Mouse (Mus musculus): ENCODE measurements around the gene Ube2ql1. TPM values are rescaled to one million over a fixed set of nuclear protein-coding genes. Genes with fewer than 3 reads are reported as not detected.
A peak's percentile ranks its signal among the peaks of the same experiment; 100 is the strongest.

The Ube2ql1 gene
- polyA plus RNA-seq (2015; fragmentation: Nextera tagmentation; extraction: Ambion mirVana): 30.5 and 32.0 TPM in 2 replicates

DNA sequence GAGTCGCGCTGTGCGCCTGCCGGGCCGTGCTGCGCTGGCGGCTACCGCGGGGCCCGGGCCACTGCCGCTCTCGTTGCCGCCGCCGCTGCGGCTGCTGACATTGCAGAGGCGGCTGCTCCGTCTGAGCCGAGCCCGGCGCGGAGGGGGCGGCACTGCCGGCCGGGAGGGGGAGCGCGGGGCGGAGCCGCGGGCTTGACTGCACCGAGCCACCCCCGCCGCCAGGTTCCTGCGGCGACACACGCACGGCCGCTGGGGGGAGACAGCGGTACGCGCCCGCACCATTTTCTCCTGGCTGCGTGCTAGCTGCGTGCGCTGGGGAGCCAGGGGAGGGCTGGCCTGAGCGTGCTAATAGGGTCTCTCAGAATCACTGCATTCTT, at the start of gene Ube2ql1:
Ube2ql1 (minus strand) TSS at position 131 of the 377 bp plus-strand sequence.
- no peaks in the 10 kb centered on the region for H3K36me3 ChIP-seq
- peak; percentile 95 for ATAC-seq (ENCODE audit: low FRiP score, low read depth)
- peak within 1 kb of the TSS; percentile 98 for H3K27ac ChIP-seq (replicated peaks)
- H3K4me2 ChIP-seq: peak within 1 kb of the TSS; percentile 84
- H3K9ac ChIP-seq: peak within 1 kb of the TSS; percentile 96
- peaks cover 36% of the 10 kb centered on the region for H3K4me1 ChIP-seq (replicated peaks)
- under 1% methylated on average over 40 of the region's 46 CpGs for WGBS
- no peaks in the 10 kb centered on the region for H3K9me3 ChIP-seq
- no peaks in the 10 kb centered on the region for H3K27me3 ChIP-seq
- peak within 1 kb of the TSS; percentile 94 for H3K4me3 ChIP-seq

DNA sequence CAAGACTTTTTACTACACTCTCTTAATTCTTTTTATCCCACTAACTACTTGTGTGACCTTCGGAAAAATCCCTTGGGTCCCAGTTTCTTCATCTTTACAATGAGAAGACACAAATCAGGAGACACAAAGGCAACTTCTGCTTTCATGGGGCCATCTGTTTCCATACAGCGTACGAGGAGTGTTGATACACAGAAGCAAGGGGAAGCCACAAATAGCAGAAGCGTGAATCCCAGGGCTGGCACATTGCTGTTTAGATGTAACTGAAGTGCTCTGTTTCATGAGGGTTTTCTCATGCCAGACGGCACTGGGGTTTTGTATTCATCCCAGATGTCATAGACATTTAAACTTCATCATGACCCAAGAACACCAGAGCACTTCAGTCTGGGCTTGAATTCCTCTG, 49.0 kb upstream of the Ube2ql1 start:
- H3K9me3 ChIP-seq: no peaks in the 10 kb centered on the region
- H3K9ac ChIP-seq: no peak overlapping the region
- peaks cover 10% of the 10 kb centered on the region; the same call in 1 of the 2 replicates for H3K4me1 ChIP-seq (replicated peaks)
- H3K27ac ChIP-seq (replicated peaks): no peak overlapping the region
- no peak overlapping the region for H3K4me3 ChIP-seq
- no peak overlapping the region for H3K4me2 ChIP-seq
- H3K27me3 ChIP-seq: no peaks in the 10 kb centered on the region
- H3K36me3 ChIP-seq: no peaks in the 10 kb centered on the region
- 90% methylated on average over 5 of the region's 5 CpGs for WGBS
- ATAC-seq (ENCODE audit: low FRiP score, low read depth): no peak

DNA sequence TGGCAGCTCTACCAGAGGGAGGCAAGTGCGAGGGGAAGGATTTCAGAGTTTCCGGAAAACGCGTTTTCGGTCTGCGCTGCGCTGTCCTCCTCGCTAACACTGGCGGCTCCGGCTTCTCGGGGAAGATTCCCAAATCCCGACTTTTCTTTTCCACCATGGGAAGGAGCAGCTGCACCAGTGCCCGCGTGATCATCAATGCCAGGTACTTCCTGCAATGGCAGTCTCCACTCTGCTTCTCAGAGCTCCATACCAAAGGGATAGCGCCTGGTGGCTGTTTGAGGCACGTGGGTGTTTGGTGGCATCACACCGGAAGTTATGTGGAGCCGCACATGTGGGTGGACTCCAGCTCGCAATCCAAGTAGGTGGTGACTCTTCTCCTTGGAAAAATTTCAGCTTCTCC, 38.5 kb upstream of the Ube2ql1 start:
- WGBS: 92% methylated on average over 19 of the region's 19 CpGs
- ATAC-seq (ENCODE audit: low FRiP score, low read depth): no peak
- H3K4me1 ChIP-seq (replicated peaks): no peaks in the 10 kb centered on the region
- no peak overlapping the region for H3K4me3 ChIP-seq
- H3K27ac ChIP-seq (replicated peaks): no peak overlapping the region
- no peak overlapping the region for H3K4me2 ChIP-seq
- H3K36me3 ChIP-seq: no peaks in the 10 kb centered on the region
- H3K27me3 ChIP-seq: no peaks in the 10 kb centered on the region
- H3K9ac ChIP-seq: no peak overlapping the region
- no peaks in the 10 kb centered on the region for H3K9me3 ChIP-seq

DNA sequence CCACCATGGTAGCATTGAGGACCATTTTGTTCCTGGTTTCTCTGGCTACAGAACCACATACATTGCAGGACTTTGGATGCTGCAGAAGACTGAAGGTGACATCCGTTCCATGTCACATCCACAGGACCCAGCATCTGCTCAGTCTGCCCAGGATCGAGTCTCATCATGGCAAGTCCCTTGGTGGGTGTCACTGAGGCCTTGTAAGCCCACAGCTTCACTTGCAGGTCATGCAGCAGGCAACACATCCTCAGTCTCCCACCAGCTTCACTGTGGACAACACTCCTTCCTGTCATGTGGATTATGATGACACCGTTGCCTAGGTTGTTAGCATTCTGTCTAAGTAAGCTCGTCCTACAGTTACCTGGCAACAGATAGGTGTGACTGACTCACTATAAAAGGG, 32.7 kb upstream of the Ube2ql1 start:
- 83% methylated on average over 4 of the region's 4 CpGs for WGBS
- peaks cover 9% of the 10 kb centered on the region; the same call in 1 of the 2 replicates for H3K4me1 ChIP-seq (replicated peaks)
- H3K27ac ChIP-seq (replicated peaks): no peak overlapping the region
- H3K4me2 ChIP-seq: no peak overlapping the region
- H3K27me3 ChIP-seq: no peaks in the 10 kb centered on the region
- H3K36me3 ChIP-seq: no peaks in the 10 kb centered on the region
- no peak overlapping the region for H3K4me3 ChIP-seq
- no peak overlapping the region for H3K9ac ChIP-seq
- no peaks in the 10 kb centered on the region for H3K9me3 ChIP-seq
- no peak for ATAC-seq (ENCODE audit: low FRiP score, low read depth)

DNA sequence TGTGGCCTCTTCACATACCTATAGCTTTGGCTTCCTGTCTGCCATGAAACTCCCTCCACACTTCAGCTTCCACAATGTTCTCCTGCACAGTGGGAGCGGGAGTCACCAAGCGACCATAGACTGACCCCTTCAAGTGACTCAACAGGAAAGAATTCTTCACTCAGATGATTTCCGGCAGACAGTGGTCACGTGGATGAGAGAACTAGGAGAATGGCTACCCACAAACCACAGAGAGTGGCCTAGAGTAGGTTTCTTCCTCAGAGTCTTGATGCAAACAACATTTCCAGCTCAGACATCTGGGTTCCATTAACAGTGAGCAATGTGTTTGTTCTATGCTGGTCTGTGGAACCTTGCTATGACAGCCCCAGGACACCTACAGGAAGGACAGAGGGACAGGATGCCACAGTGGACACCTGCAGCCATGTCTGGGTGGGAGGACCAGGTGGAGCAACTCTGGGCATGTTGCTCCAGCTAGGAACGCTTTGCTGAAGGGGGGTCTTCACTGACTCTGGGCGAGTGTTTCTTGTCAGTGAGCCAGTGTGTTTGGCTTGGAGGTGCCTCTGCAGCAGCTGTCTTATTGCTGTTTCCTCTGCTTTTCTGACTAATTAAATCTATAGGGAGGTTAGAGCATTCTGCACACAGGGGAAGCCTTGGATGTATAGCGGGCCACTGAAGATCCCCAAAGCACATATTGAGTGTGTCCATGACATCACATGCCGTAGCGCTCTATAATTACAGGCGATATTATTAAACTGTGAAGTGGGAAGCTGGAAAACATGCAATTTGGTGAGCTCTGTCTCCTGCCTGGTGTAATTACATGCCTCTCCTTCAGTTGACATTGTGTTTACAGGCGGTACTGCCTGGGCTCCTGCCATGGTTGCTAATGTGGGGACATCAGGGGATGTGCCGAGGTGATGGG, 31.1 kb upstream of the Ube2ql1 start:
- Histone ChIP-seq H3K4me2 (no peak overlapping the region), H3K36me3 (no peaks in the 10 kb centered on the region), H3K9me3 (no peaks in the 10 kb centered on the region), H3K4me1 (replicated peaks) (peaks cover 9% of the 10 kb centered on the region; the same call in 1 of the 2 replicates), H3K4me3 (no peak overlapping the region), H3K27me3 (no peaks in the 10 kb centered on the region), H3K27ac (replicated peaks) (peak overlapping the region; percentile 62), H3K9ac (no peak overlapping the region)
- 72% methylated on average over 12 of the region's 12 CpGs for WGBS
- ATAC-seq (ENCODE audit: low FRiP score, low read depth): peak; percentile 65; the same call in 1 of the 2 replicates

DNA sequence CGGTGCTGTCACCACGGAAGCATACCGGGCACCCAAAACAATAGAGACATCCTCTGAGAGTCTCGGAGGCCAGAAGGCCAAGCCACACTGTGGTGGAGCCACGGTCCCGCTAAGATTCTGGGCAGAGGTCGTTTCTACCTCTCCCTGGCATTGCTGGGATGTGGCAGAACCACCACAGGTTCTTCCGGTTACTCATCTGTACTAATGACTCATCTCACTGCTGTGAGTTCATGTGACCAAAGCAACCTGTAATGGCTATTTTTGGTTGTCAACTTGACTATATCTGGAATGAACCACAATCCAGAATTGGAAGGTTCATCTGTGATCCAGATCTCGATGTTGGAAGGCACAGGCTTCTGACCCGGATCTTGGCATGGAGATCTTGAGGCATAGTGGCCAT, 28.5 kb upstream of the Ube2ql1 start:
- Histone ChIP-seq H3K36me3 (no peaks in the 10 kb centered on the region), H3K4me3 (no peak overlapping the region), H3K27me3 (no peaks in the 10 kb centered on the region), H3K4me2 (no peak overlapping the region), H3K9ac (no peak overlapping the region), H3K27ac (replicated peaks) (no peak overlapping the region), H3K4me1 (replicated peaks) (peaks cover 9% of the 10 kb centered on the region; the same call in 1 of the 2 replicates), H3K9me3 (no peaks in the 10 kb centered on the region)
- WGBS: 92% methylated on average over 10 of the region's 10 CpGs
- no peak for ATAC-seq (ENCODE audit: low FRiP score, low read depth)

DNA sequence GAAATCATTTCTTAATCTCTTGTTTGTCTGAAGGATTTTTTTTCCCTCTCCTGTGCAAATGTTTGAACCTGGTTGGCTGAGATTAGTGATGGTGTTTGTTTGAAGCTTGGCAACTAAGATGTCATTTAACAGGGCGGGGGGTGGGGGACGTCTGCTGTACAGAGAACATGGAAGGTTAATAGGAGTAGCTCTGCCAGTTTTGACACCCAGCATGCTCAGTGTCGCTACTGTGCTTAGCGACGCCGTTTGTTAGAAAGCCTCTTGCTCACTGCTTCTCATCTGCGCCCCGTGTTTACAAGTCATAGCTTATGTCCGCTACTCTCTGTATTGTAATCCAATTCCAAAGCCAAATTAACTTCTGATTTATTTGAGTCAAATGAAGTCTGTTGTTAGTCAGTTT, 25.0 kb upstream of the Ube2ql1 start:
- no peak for ATAC-seq (ENCODE audit: low FRiP score, low read depth)

DNA sequence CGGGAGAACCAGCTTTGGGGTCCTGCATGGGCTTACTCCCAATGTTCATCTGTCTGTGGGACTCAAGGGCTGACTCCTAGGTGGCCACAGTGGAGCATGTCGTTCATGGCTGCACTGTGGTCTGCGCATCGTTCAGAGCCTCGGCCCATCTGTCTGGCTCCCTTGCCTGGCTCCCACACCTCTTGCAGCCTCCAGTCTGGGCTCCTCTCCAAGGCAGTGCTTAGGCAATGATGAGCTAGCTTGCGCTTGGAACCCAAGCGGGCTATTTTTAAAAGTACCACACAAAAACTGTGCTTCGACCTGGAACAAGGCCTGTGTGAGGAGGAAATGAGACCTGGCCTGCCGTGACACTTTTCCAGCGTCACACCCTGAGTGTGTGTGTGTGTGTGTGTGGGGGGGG, 21.7 kb upstream of the Ube2ql1 start:
- ATAC-seq (ENCODE audit: low FRiP score, low read depth): peak; percentile 73; the same call in 1 of the 2 replicates
- no peaks in the 10 kb centered on the region for H3K36me3 ChIP-seq
- 72% methylated on average over 10 of the region's 10 CpGs for WGBS
- no peak overlapping the region for H3K4me2 ChIP-seq
- H3K4me3 ChIP-seq: no peak overlapping the region
- no peaks in the 10 kb centered on the region for H3K9me3 ChIP-seq
- no peak overlapping the region for H3K27ac ChIP-seq (replicated peaks)
- no peaks in the 10 kb centered on the region for H3K4me1 ChIP-seq (replicated peaks)
- H3K27me3 ChIP-seq: no peaks in the 10 kb centered on the region
- H3K9ac ChIP-seq: no peak overlapping the region

More for the DNA sequence above, 25.0 kb upstream of the Ube2ql1 start:
- Histone ChIP-seq H3K4me3 (no peak overlapping the region), H3K9ac (no peak overlapping the region), H3K4me2 (no peak overlapping the region), H3K27me3 (no peaks in the 10 kb centered on the region), H3K9me3 (no peaks in the 10 kb centered on the region), H3K4me1 (replicated peaks) (no peaks in the 10 kb centered on the region), H3K36me3 (no peaks in the 10 kb centered on the region), H3K27ac (replicated peaks) (no peak overlapping the region)
- WGBS: 51% methylated on average over 9 of the region's 9 CpGs

DNA sequence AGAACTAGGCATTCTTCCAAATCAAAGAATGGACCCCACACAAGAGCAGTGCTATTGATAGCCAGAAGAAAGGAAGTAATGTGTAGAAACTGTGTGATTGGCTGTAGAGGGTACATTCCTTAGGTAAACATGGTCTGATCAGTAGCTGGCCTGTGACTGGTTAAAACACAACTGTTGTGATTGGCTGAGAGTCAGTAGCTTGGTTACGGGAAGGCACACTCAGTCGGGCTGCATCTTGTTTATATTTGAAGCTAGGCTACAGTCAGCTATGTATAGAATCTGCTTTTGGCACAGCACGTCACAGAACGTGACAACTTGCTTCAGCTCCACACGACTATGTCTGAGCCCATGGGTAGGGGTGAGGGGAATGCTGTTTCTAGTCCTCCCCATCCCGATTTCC, 19.3 kb upstream of the Ube2ql1 start:
- H3K9me3 ChIP-seq: no peaks in the 10 kb centered on the region
- no peak overlapping the region for H3K9ac ChIP-seq
- no peaks in the 10 kb centered on the region for H3K36me3 ChIP-seq
- H3K4me2 ChIP-seq: no peak overlapping the region
- ATAC-seq (ENCODE audit: low FRiP score, low read depth): no peak
- no peak overlapping the region for H3K4me3 ChIP-seq
- H3K27ac ChIP-seq (replicated peaks): no peak overlapping the region
- WGBS: 70% methylated on average over 6 of the region's 6 CpGs
- H3K27me3 ChIP-seq: no peaks in the 10 kb centered on the region
- no peaks in the 10 kb centered on the region for H3K4me1 ChIP-seq (replicated peaks)

DNA sequence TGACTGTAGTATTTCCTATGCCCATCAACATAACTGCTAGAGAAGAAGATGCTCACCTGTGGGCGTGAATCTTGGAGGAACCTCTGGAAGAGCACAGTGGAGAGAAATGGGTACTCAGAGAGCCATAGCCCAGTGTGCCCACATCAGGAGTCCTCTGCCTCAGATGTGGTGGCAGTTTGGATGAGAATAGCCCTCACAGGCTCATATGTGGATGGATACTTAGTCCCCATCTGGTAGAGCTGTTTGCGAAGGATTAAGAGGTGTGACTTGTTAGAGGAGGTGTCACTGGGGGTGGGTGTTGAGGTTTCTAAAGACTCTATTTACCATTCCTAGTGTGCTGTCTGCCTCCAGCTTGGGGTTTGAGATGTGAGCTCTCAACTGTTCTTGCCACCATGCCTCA, 13.2 kb upstream of the Ube2ql1 start:
- ATAC-seq (ENCODE audit: low FRiP score, low read depth): no peak
- H3K4me3 ChIP-seq: no peak overlapping the region
- H3K36me3 ChIP-seq: no peaks in the 10 kb centered on the region
- no peaks in the 10 kb centered on the region for H3K4me1 ChIP-seq (replicated peaks)
- H3K27me3 ChIP-seq: no peaks in the 10 kb centered on the region
- WGBS: 83% methylated on average over 2 of the region's 2 CpGs
- no peak overlapping the region for H3K4me2 ChIP-seq
- no peak overlapping the region for H3K9ac ChIP-seq
- H3K9me3 ChIP-seq: no peaks in the 10 kb centered on the region
- H3K27ac ChIP-seq (replicated peaks): no peak overlapping the region

DNA sequence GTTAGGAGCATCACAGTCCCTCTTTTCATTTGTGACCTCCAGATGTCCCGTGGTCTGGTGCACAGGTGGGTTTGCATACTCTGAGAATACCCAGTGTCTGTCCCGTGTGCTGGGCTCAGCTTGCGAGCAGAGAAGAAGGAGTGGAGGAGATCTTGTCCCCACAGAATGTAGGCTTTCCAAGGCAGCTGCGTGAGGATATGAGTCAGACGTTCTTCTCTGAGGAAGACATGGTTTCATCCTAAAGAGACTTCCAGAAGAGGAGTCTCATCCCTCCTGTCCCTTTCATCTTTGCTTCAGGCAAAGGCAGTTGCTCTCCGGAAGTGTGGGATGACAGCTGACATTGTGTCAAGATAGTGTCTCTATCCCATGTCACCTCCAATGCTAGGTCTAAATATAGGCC, 11.8 kb upstream of the Ube2ql1 start:
- H3K36me3 ChIP-seq: no peaks in the 10 kb centered on the region
- no peak overlapping the region for H3K4me2 ChIP-seq
- H3K4me1 ChIP-seq (replicated peaks): no peaks in the 10 kb centered on the region
- no peak overlapping the region for H3K4me3 ChIP-seq
- no peak for ATAC-seq (ENCODE audit: low FRiP score, low read depth)
- no peaks in the 10 kb centered on the region for H3K9me3 ChIP-seq
- no peak overlapping the region for H3K27ac ChIP-seq (replicated peaks)
- no peak overlapping the region for H3K9ac ChIP-seq
- no peaks in the 10 kb centered on the region for H3K27me3 ChIP-seq
- WGBS: 89% methylated on average over 6 of the region's 6 CpGs

DNA sequence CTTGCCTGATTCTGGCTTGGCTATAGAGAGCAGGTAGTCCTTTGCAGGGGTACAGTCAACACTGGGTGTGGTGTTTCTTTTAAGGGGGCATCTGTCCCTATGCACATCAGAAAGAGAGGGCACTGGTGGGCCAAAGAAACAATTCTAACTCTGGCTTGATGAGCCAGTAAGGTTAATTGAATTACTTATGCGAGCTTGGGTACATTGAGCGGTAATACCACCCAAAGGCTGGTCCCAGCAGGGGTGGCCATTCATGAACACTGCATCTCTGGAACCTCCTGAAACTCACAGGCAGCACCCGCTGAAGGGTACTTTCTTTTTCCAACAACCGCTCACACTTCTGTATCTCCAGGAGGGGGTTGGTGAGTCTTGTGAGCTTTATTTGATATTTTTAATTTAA, 9.1 kb upstream of the Ube2ql1 start:
- H3K4me2 ChIP-seq: no peak overlapping the region
- no peak overlapping the region for H3K9ac ChIP-seq
- 38% methylated on average over 4 of the region's 4 CpGs for WGBS
- H3K27me3 ChIP-seq: no peaks in the 10 kb centered on the region
- ATAC-seq (ENCODE audit: low FRiP score, low read depth): peak; percentile 34; the same call in 1 of the 2 replicates
- H3K36me3 ChIP-seq: no peaks in the 10 kb centered on the region
- no peaks in the 10 kb centered on the region for H3K9me3 ChIP-seq
- H3K4me3 ChIP-seq: no peak overlapping the region
- no peaks in the 10 kb centered on the region for H3K4me1 ChIP-seq (replicated peaks)
- H3K27ac ChIP-seq (replicated peaks): no peak overlapping the region
